Mouse (Mus musculus) activated CD4-positive, CD25-positive, alpha-beta regulatory T cell, adult 9 weeks (primary cell): ENCODE measurements around the gene Prpf38b. TPM values are rescaled to one million over a fixed set of nuclear protein-coding genes. Genes with fewer than 3 reads are reported as not detected.

Experiments
- polyA plus RNA-seq: library from polyadenylated mRNA; unstranded; fragments of 100-300 nt; shearing (Covaris generic); gene quantifications from one replicate; pipeline ENCODE4 v1.2.1, GENCODE M21; 2017

Prpf38b gene
- 76.4 TPM for polyA plus RNA-seq

DNA sequence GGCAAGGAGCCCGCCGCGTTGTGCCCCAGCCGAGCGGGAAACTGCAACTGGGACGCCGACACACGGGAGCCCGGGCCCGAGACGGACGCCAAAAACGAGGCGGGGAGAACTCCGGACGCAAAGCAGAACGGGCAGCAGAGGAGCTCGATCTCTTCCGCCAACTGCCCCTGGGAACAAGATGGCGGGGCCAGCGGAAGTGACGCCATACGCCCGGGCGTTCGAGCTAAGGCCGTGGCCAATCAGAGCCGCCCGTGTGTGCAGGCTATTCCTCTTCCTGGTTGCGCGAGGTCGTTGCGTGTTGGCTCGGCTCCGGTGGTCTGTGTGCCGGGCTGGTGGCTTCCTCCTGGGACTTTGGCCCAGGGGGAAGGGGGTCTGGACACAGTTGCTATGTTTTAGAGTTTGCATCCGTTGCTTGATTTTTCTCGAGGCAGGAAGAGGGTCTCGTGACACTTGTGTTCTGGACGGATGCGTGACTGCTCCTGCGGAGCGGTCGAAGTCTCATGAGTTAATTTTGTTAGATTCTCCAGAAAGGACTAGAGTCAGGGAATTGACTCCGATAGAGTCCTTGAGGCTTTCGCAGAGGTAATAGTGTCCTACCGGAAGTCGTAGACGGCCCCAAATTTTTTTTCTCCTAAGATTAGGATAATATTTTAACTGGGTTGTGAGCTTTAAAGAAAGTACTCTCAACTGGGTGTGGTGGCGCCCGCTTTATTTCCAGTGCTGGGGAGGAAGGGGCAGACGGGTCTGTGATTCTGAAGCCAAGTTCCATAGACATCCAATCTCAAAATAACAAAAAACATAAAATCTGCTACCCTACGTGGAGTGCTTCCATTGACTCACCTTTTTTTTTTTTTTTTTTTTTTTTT lies at the start of gene Prpf38b:
Gene Prpf38b, minus strand, starts transcription at position 180 of the 866 bp plus-strand sequence.

DNA sequence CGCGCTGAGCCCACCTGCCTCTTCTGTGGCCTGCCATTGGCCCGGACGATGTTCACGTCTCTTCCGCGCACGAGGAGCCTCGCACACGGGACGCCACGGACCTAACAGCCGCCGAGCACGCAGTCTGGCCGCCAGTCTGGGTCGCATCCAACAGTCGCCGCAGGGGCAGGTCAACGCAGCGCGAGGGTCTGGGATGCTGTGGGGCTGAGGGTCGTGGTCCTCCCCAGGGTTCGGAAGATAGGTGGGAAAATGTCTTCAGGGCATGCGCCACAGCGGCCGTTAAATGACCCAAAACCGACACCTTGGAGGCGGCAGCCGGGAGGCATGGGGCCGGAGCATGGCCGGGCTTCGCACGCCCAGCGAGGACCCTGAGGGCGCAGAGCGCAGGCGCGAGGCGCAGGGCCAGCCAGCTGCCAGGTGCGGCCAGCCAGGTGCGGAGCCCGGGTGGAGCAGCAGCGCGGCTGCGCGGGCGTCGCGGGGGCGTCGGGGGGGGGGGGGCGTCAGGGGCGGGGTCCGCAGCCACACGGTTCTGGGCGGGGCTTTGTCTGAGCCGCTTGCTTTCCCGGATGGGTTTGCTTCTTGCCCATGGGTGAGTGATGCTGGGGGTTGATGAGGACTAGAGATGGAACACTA lies 28.6 kb upstream of the Prpf38b start, which contains the start of gene Gm9857:
Gene Gm9857, minus strand, starts transcription at position 445 of the 633 bp plus-strand sequence.

DNA sequence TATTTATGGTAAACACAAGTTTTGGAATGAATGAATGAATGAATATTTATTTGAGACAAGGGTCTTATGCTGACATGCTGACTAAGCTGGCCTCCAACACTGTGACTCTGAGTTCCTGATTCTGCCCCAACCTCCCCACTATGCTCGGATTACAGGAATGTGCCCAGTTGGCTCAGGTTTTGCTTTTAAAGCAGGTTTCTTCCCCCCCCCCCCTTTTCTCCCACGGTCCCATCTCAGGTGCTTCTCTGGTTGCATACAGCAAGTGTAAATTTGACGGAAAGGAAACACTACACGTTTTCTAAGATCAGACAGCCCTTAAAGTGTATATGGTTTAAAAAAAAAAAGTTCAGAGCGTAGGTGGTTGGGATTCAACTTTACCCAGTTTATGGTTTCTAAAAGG lies 28.0 kb upstream of the Prpf38b start, which contains the start of gene Henmt1:
Gene Henmt1, plus strand, starts transcription at position 301 of the 400 bp plus-strand sequence.

DNA sequence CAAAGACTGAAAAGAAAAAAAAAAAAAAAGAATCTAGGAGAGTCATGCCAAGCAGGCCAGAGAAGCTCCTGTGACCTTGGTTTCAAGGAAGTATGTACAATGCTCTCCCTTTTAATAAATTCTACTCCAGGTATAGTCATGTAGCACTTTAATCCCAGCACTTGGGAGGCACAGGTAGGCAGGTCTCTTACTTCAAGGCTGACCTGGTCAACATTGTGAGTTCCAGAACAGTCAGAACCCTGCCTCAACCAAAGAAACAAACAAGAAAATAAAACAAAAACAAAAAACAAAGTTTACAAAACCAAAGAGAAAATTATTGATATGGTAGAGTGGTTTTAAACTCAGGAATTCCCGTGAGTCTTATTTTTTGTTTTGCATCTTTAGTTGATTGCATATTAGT lies 21.6 kb downstream of the Prpf38b start, which contains the start of gene Fndc7:
Gene Fndc7, minus strand, starts transcription at position 101 of the 400 bp plus-strand sequence.

Other genes starting within 250 kb of the Prpf38b start
- gene Gpsm2, start 189.4 kb downstream of the Prpf38b start, polyA plus RNA-seq: 3.7 TPM
- not detected for gene Aknad1, start 172.1 kb downstream of the Prpf38b start, polyA plus RNA-seq
- 68.8 TPM for gene Stxbp3, start 71.2 kb downstream of the Prpf38b start, polyA plus RNA-seq
- 0.33 TPM for gene Fndc7, start 21.7 kb downstream of the Prpf38b start, polyA plus RNA-seq
- gene Henmt1, start 28.1 kb upstream of the Prpf38b start, polyA plus RNA-seq: 0.15 TPM
- gene Gm9857, start 28.7 kb upstream of the Prpf38b start, polyA plus RNA-seq: not detected
- 1.1 TPM for gene Fam102b, start 115.9 kb upstream of the Prpf38b start, polyA plus RNA-seq
- gene Slc25a54, start 168.7 kb upstream of the Prpf38b start, polyA plus RNA-seq: not detected
- 23.0 TPM for gene Slc25a24, start 211.4 kb upstream of the Prpf38b start, polyA plus RNA-seq